Mouse (Mus musculus): ENCODE results near the gene Btd. TPM values are rescaled to one million over a fixed set of nuclear protein-coding genes. Genes with fewer than 3 reads are reported as not detected.
A peak's percentile ranks its signal among the peaks of the same experiment; 100 is the strongest.

Gene Btd
- polyA plus RNA-seq, 1 experiment from 2014 or later, result 25.5 TPM

- no peak for ATAC-seq (ENCODE audit: insufficient number of reproducible peaks, insufficient read depth, low FRiP score, low TSS enrichment, low read depth)
Observed at GRCm38 (mm10) chr14:31647991-31648390, 7.2 kb downstream of the Btd start.

GRCm38 (mm10) chr14:31650347-31650746 lies 9.5 kb downstream of the Btd start:
- WGBS, result 97% methylated on average over 3 of the region's 3 CpGs
- H3K27ac ChIP-seq, result no peak overlapping the region
- peaks cover 4% of the 10 kb centered on the region; the same call in 1 of the 2 replicates for H3K9me3 ChIP-seq
- H3K4me2 ChIP-seq, result no peak overlapping the region
- ATAC-seq (ENCODE audit: insufficient number of reproducible peaks, insufficient read depth, low FRiP score, low TSS enrichment, low read depth), result no peak
- H3K4me1 ChIP-seq (replicated peaks), result no peaks in the 10 kb centered on the region
- no peak overlapping the region for H3K9ac ChIP-seq (replicated peaks)
- H3K36me3 ChIP-seq, result no peaks in the 10 kb centered on the region
- H3K4me3 ChIP-seq (replicated peaks), result no peak overlapping the region
- H3K27me3 ChIP-seq, result no peaks in the 10 kb centered on the region

More at GRCm38 (mm10) chr14:31647991-31648390, 7.2 kb downstream of the Btd start:
- H3K27ac ChIP-seq, result no peak overlapping the region
- no peaks in the 10 kb centered on the region for H3K27me3 ChIP-seq
- H3K4me2 ChIP-seq, result no peak overlapping the region
- H3K4me1 ChIP-seq (replicated peaks), result no peaks in the 10 kb centered on the region
- peaks cover 4% of the 10 kb centered on the region; the same call in 1 of the 2 replicates for H3K9me3 ChIP-seq
- no peaks in the 10 kb centered on the region for H3K36me3 ChIP-seq
- no peak overlapping the region for H3K9ac ChIP-seq (replicated peaks)
- 88% methylated on average over 10 of the region's 10 CpGs for WGBS
- no peak overlapping the region for H3K4me3 ChIP-seq (replicated peaks)

GRCm38 (mm10) chr14:31651206-31651605 lies 10.4 kb downstream of the Btd start:
- Histone ChIP-seq H3K9ac (replicated peaks) (no peak overlapping the region), H3K4me2 (no peak overlapping the region), H3K4me1 (replicated peaks) (no peaks in the 10 kb centered on the region), H3K4me3 (replicated peaks) (no peak overlapping the region), H3K27me3 (no peaks in the 10 kb centered on the region), H3K27ac (no peak overlapping the region), H3K36me3 (no peaks in the 10 kb centered on the region), H3K9me3 (peaks cover 4% of the 10 kb centered on the region; the same call in 1 of the 2 replicates)
- ATAC-seq (ENCODE audit: insufficient number of reproducible peaks, insufficient read depth, low FRiP score, low TSS enrichment, low read depth), result no peak
- 88% methylated on average over 7 of the region's 7 CpGs for WGBS

GRCm38 (mm10) chr14:31652106-31652505 lies 11.3 kb downstream of the Btd start:
- no peak overlapping the region for H3K27ac ChIP-seq

GRCm38 (mm10) chr14:31652624-31653023 lies 11.8 kb downstream of the Btd start:
- peaks cover 7% of the 10 kb centered on the region; the same call in 1 of the 2 replicates for H3K4me1 ChIP-seq (replicated peaks)
- no peak overlapping the region for H3K27ac ChIP-seq
- peaks cover 4% of the 10 kb centered on the region; the same call in 1 of the 2 replicates for H3K9me3 ChIP-seq
- H3K9ac ChIP-seq (replicated peaks), result no peak overlapping the region
- H3K27me3 ChIP-seq, result no peaks in the 10 kb centered on the region
- H3K4me3 ChIP-seq (replicated peaks), result no peak overlapping the region
- H3K4me2 ChIP-seq, result no peak overlapping the region
- 91% methylated on average over 1 of the region's 1 CpGs for WGBS
- no peaks in the 10 kb centered on the region for H3K36me3 ChIP-seq
- ATAC-seq (ENCODE audit: insufficient number of reproducible peaks, insufficient read depth, low FRiP score, low TSS enrichment, low read depth), result no peak

More at GRCm38 (mm10) chr14:31652106-31652505, 11.3 kb downstream of the Btd start:
- Histone ChIP-seq H3K36me3 (no peaks in the 10 kb centered on the region), H3K27me3 (no peaks in the 10 kb centered on the region), H3K4me2 (no peak overlapping the region), H3K9me3 (peaks cover 4% of the 10 kb centered on the region; the same call in 1 of the 2 replicates), H3K4me3 (replicated peaks) (no peak overlapping the region), H3K4me1 (replicated peaks) (0 out of 2 replicates have a peak, but pooled peaks cover 2% of the 10 kb centered on the region), H3K9ac (replicated peaks) (no peak overlapping the region)
- no peak for ATAC-seq (ENCODE audit: insufficient number of reproducible peaks, insufficient read depth, low FRiP score, low TSS enrichment, low read depth)
- 65% methylated on average over 5 of the region's 5 CpGs for WGBS

- Histone ChIP-seq H3K36me3 (no peaks in the 10 kb centered on the region), H3K27me3 (no peaks in the 10 kb centered on the region), H3K4me1 (replicated peaks) (peaks cover 13% of the 10 kb centered on the region; the same call in 1 of the 2 replicates), H3K4me3 (replicated peaks) (no peak overlapping the region), H3K4me2 (no peak overlapping the region), H3K27ac (no peak overlapping the region), H3K9ac (replicated peaks) (no peak overlapping the region), H3K9me3 (peaks cover 4% of the 10 kb centered on the region; the same call in 1 of the 2 replicates)
- no peak for ATAC-seq (ENCODE audit: insufficient number of reproducible peaks, insufficient read depth, low FRiP score, low TSS enrichment, low read depth)
- WGBS, result 83% methylated on average over 14 of the region's 14 CpGs
Observed at GRCm38 (mm10) chr14:31653101-31653875, 12.5 kb downstream of the Btd start.

- no peaks in the 10 kb centered on the region for H3K36me3 ChIP-seq
- no peaks in the 10 kb centered on the region for H3K27me3 ChIP-seq
- H3K4me1 ChIP-seq (replicated peaks), result peaks cover 24% of the 10 kb centered on the region
- H3K9ac ChIP-seq (replicated peaks), result no peak overlapping the region
- no peak for ATAC-seq (ENCODE audit: insufficient number of reproducible peaks, insufficient read depth, low FRiP score, low TSS enrichment, low read depth)
- 87% methylated on average over 5 of the region's 5 CpGs for WGBS
- no peak overlapping the region for H3K27ac ChIP-seq
- H3K4me2 ChIP-seq, result no peak overlapping the region
- no peak overlapping the region for H3K4me3 ChIP-seq (replicated peaks)
- H3K9me3 ChIP-seq, result peaks cover 4% of the 10 kb centered on the region; the same call in 1 of the 2 replicates
Observed at GRCm38 (mm10) chr14:31654816-31655215, 14.0 kb downstream of the Btd start.

GRCm38 (mm10) chr14:31655406-31655805 lies 14.6 kb downstream of the Btd start:
- Histone ChIP-seq H3K9me3 (peaks cover 1% of the 10 kb centered on the region; the same call in 1 of the 2 replicates), H3K27me3 (no peaks in the 10 kb centered on the region), H3K27ac (no peak overlapping the region), H3K4me2 (no peak overlapping the region), H3K9ac (replicated peaks) (no peak overlapping the region), H3K4me3 (replicated peaks) (no peak overlapping the region), H3K36me3 (no peaks in the 10 kb centered on the region), H3K4me1 (replicated peaks) (peaks cover 30% of the 10 kb centered on the region)
- WGBS, result 85% methylated on average over 14 of the region's 14 CpGs
- ATAC-seq (ENCODE audit: insufficient number of reproducible peaks, insufficient read depth, low FRiP score, low TSS enrichment, low read depth), result no peak

- Histone ChIP-seq H3K4me3 (replicated peaks) (no peak overlapping the region), H3K9me3 (no peaks in the 10 kb centered on the region), H3K27me3 (no peaks in the 10 kb centered on the region), H3K9ac (replicated peaks) (no peak overlapping the region), H3K4me2 (no peak overlapping the region), H3K36me3 (no peaks in the 10 kb centered on the region), H3K27ac (no peak overlapping the region), H3K4me1 (replicated peaks) (peaks cover 40% of the 10 kb centered on the region)
- 69% methylated on average over 7 of the region's 7 CpGs for WGBS
- no peak for ATAC-seq (ENCODE audit: insufficient number of reproducible peaks, insufficient read depth, low FRiP score, low TSS enrichment, low read depth)
Observed at GRCm38 (mm10) chr14:31656386-31656785, 15.6 kb downstream of the Btd start.

- Histone ChIP-seq H3K36me3 (no peaks in the 10 kb centered on the region), H3K27me3 (no peaks in the 10 kb centered on the region), H3K9ac (replicated peaks) (no peak overlapping the region), H3K4me1 (replicated peaks) (peaks cover 44% of the 10 kb centered on the region), H3K9me3 (no peaks in the 10 kb centered on the region), H3K4me3 (replicated peaks) (no peak overlapping the region), H3K27ac (peak overlapping the region; percentile 56; the same call in 1 of the 2 replicates), H3K4me2 (no peak overlapping the region)
- no peak for ATAC-seq (ENCODE audit: insufficient number of reproducible peaks, insufficient read depth, low FRiP score, low TSS enrichment, low read depth)
- WGBS, result 39% methylated on average over 5 of the region's 5 CpGs
Observed at GRCm38 (mm10) chr14:31656857-31657645, 16.2 kb downstream of the Btd start.

GRCm38 (mm10) chr14:31658126-31658680 lies 17.4 kb downstream of the Btd start:
- H3K4me1 ChIP-seq (replicated peaks), result peaks cover 55% of the 10 kb centered on the region
- no peak overlapping the region for H3K9ac ChIP-seq (replicated peaks)
- 93% methylated on average over 8 of the region's 8 CpGs for WGBS
- no peaks in the 10 kb centered on the region for H3K36me3 ChIP-seq
- no peak overlapping the region for H3K4me3 ChIP-seq (replicated peaks)
- no peaks in the 10 kb centered on the region for H3K9me3 ChIP-seq
- H3K4me2 ChIP-seq, result no peak overlapping the region
- H3K27me3 ChIP-seq, result no peaks in the 10 kb centered on the region
- H3K27ac ChIP-seq, result no peak overlapping the region; the same call in 1 of the 2 replicates
- no peak for ATAC-seq (ENCODE audit: insufficient number of reproducible peaks, insufficient read depth, low FRiP score, low TSS enrichment, low read depth)
